Mouse (Mus musculus): ENCODE measurements around the gene Il10rb. TPM values are rescaled to one million over a fixed set of nuclear protein-coding genes. Genes with fewer than 3 reads are reported as not detected.

Il10rb gene
- polyA plus RNA-seq, 1 experiment from 2014 or later = 6.9 TPM

DNA sequence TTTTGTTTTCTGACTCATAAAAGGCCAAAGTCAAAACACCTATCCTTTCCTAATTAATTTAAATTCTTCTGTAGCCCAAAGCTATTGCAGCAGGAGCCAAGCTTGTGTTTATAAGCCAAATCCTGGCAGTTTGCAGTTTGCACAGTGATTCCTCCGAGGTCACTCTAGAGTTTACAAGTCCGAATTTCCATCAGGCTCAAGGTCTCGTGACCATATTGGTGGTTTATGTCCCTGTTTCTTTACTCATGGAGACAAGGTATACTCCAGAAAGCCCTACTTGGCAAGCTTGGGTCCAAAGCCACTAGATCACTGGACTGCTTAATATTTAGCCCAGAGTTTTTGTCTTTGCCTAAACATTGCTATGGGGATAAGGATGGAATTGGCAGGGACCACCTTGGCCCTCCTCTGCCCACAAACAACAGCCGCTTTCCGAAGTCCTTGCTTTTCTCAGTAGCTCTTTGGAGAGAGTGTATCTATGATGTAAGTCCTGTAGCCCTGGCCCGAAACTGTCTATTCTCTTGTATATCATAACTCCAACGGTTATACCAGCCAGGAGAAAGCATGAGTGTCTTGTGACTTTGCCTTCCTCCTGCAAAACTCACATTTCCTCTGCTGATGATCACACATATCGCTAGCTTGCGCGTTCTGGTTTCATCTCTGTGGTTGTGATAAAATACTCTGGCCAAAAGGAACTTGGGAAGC, 19.4 kb upstream of the Il10rb start:
- Histone ChIP-seq H3K36me3 (peaks cover 50% of the 10 kb centered on the region), H3K27ac (replicated peaks) (no peak overlapping the region), H3K27me3 (ENCODE audit: low read depth, poor library complexity, severe bottlenecking) (no peaks in the 10 kb centered on the region), H3K4me1 (peaks cover 2% of the 10 kb centered on the region; the same call in 1 of the 2 replicates), H3K4me3 (no peak overlapping the region), H3K9me3 (replicated peaks) (no peaks in the 10 kb centered on the region; the same call in 1 of the 2 replicates)
- no peak for DNase-seq (ENCODE audit: low spot score)
- WGBS = 93% methylated on average over 10 of the region's 10 CpGs

DNA sequence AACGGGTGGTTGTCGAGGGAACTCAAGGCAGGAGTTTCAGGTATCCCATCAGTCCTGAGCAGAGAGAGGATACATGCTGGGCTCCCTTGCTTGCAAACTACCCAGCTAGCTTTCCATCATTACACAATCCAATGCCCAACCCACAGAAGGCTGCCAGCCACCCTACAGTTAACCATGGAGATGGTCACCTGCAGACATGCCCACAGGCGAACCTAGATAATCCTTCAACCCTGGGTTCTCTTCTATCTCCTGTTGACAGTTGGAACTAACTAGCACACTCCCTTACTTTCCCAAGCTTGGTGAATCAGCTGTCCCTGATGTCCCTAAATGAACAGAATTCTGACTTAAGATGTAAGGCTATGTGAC, 18.9 kb upstream of the Il10rb start:
- DNase-seq (ENCODE audit: low spot score) = no peak
- H3K27me3 ChIP-seq (ENCODE audit: low read depth, poor library complexity, severe bottlenecking) = no peaks in the 10 kb centered on the region
- H3K27ac ChIP-seq (replicated peaks) = no peak overlapping the region
- H3K36me3 ChIP-seq = peaks cover 55% of the 10 kb centered on the region
- no peak overlapping the region for H3K4me3 ChIP-seq
- H3K4me1 ChIP-seq = peaks cover 2% of the 10 kb centered on the region; the same call in 1 of the 2 replicates
- 92% methylated on average over 3 of the region's 3 CpGs for WGBS
- no peaks in the 10 kb centered on the region; the same call in 1 of the 2 replicates for H3K9me3 ChIP-seq (replicated peaks)

DNA sequence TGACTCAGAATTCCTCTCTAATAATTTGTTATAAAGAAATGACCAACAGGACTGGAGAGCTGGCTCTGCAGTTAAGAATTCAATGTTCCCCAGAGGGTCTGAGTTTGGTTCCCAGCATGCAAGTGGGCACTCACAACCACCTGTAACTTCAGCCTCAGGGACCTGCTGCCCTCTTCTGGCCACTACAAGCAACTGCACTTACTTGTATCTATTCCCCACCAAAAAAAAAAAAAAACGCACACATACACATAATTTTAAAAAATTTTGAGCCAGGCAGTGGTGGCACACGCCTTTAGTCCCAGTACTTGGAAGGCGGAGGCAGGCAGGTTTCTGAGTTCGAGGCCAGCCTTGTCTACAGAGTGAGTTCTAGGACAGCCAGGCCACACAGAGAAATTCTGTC, 15.9 kb upstream of the Il10rb start:
- DNase-seq (ENCODE audit: low spot score) = no peak
- Histone ChIP-seq H3K36me3 (peaks cover 67% of the 10 kb centered on the region), H3K9me3 (replicated peaks) (no peaks in the 10 kb centered on the region; the same call in 1 of the 2 replicates), H3K27me3 (ENCODE audit: low read depth, poor library complexity, severe bottlenecking) (no peaks in the 10 kb centered on the region), H3K27ac (replicated peaks) (no peak overlapping the region), H3K4me1 (peaks cover under 1% of the 10 kb centered on the region; the same call in 1 of the 2 replicates), H3K4me3 (no peak overlapping the region)
- WGBS = 85% methylated on average over 4 of the region's 4 CpGs

DNA sequence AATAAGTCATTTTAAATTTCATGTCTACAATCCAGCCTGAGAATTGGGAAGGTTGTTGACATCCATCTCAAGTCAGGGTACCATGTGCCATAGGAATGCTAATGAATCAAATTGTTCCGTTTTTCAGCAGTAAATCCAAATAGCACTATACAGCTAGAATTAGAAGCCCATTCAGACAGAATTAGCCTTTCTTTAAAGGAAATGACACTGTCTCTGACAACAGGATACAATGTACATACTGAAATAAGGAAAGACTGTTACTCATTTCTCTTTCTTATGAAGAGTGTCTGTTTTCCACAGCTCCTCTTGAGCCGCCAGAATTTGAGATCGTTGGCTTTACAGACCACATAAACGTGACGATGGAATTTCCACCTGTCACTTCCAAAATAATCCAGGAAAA, 14.5 kb upstream of the Il10rb start, which contains the start of gene Gm21970:
Gene Gm21970, plus strand, starts transcription at position 301 of the 400 bp plus-strand sequence.
- Histone ChIP-seq H3K4me1 (peaks cover 5% of the 10 kb centered on the region; the same call in 1 of the 2 replicates), H3K27ac (replicated peaks) (no peak within 1 kb of the TSS), H3K27me3 (ENCODE audit: low read depth, poor library complexity, severe bottlenecking) (no peaks in the 10 kb centered on the region), H3K36me3 (peaks cover 78% of the 10 kb centered on the region), H3K9me3 (replicated peaks) (no peaks in the 10 kb centered on the region; the same call in 1 of the 2 replicates), H3K4me3 (no peak within 1 kb of the TSS)
- WGBS = 88% methylated on average over 5 of the region's 5 CpGs
- no peak for DNase-seq (ENCODE audit: low spot score)

DNA sequence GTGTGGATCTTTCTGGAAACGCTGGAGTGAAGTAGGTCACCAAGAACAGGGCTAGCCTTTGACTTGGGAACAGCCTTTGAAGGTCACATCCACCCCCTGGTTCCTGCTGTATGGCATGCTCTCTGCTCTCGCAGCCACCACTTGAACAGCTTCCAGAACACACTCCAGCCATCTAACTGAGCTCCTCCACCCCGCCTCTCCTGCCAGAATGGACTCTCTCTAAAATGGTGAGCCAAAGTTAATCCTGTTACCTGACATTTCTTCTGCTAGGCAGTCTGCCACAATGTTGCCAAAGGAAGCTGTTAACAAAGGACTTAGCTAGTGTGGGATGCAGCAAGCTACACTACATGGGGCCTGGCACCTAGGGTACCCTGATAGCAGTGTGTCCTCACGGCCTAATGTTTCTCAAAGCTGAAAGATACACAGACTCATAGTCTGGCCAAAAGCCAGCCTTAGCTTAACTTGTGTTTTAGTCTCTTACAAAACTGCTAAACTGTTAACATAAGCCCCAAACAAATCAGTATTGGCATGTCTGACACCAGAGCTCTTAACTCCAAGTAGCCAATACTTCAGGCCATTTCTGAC, 11.0 kb upstream of the Il10rb start:
- Histone ChIP-seq H3K36me3 (peaks cover 46% of the 10 kb centered on the region), H3K4me1 (peaks cover 8% of the 10 kb centered on the region; the same call in 1 of the 2 replicates), H3K9me3 (replicated peaks) (no peaks in the 10 kb centered on the region), H3K27ac (replicated peaks) (no peak overlapping the region), H3K4me3 (no peak overlapping the region), H3K27me3 (ENCODE audit: low read depth, poor library complexity, severe bottlenecking) (no peaks in the 10 kb centered on the region)
- no peak for DNase-seq (ENCODE audit: low spot score)
- WGBS = 83% methylated on average over 4 of the region's 4 CpGs

DNA sequence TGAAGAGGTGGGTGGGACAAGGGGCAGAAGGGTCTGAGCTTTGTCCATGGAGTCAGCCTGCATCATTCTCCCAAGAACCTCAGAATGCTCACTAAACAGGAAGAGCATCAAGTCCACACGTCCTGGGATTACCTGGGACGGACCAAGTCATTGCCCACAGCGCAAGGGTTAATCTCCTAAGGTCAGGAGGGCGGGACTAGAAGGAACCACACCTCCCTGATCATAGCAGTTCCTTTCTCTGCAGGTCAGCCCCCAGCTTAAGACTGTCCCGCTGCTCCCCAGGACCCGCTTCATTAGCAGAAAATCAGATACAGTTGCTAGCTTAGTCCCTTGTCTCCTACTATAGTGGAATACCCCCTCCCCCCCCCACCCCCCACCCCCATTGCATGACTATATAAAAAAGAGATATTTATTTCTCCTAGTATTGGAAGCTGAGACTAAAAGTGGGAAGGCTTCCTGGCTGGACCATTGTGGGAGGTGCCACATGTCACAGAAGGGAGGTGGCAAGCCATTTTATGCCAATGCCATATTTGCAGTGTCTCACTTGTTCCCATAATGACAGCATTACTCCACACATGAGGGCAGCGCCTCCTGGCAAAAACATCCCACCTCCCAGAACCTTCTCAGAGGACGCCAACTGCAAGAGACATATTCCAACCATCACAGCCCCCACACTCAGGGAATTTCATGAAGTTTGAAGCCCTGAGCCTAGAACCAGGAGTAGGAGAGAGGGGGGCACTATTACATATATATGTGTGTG, 10.2 kb upstream of the Il10rb start:
- Histone ChIP-seq H3K36me3 (peaks cover 43% of the 10 kb centered on the region), H3K4me3 (no peak overlapping the region), H3K9me3 (replicated peaks) (no peaks in the 10 kb centered on the region), H3K27ac (replicated peaks) (no peak overlapping the region), H3K4me1 (peaks cover 8% of the 10 kb centered on the region; the same call in 1 of the 2 replicates), H3K27me3 (ENCODE audit: low read depth, poor library complexity, severe bottlenecking) (no peaks in the 10 kb centered on the region)
- DNase-seq (ENCODE audit: low spot score) = no peak
- 43% methylated on average over 8 of the region's 8 CpGs for WGBS

DNA sequence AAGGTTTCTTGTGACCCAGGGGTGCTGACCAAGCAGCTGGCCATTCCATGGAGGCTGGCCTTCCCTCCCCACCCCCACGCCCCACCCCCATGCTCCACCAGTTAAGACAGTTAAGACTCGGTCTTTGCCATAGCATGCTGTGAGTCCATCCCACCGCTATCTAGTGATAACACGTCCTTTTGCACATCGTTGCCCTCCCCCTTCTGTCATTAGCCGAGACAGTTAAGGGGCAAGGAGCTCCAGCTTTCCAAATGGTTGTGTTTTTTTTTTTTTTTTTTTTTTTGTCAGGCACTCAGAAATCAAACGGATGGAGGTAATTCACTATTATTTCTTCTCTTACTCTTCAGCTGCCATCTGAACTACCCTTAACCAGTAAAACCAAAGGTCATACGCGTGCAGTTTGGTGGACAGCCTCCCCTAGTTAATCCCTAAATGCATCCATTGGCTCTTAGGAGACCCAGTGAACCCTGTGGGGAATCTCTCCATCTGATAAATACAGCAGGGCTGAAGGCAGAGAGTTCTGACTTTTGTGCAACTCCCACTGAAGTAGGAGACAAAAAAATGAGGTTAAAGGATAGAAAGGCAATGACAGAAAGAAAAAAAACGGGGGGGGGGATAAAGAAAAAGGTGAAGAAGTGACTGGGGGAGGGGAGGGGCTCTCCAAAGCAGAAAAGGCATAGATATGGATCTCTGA, 9.0 kb upstream of the Il10rb start:
- peaks cover 39% of the 10 kb centered on the region for H3K36me3 ChIP-seq

DNA sequence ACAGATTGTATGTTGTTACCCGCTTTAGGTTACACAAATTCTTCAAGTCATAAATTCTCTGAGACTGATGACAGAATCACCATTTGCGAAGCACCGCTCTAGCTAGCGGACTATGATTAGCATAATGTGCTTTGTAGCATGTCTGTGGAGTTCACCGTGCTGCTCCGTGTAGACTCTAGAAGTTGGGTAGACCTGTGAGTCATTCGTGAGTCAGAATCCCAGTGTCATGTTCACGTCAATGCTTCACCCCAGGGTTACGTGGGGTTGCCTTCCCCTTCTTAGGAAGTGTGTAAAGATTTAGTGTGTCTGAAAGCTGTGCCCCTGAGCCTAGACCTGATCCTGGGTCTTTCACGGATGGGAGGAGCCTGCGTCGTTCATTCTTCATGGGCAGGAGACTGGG, 7.9 kb upstream of the Il10rb start:
- peaks cover 31% of the 10 kb centered on the region for H3K36me3 ChIP-seq
- no peak overlapping the region for H3K4me3 ChIP-seq
- 93% methylated on average over 12 of the region's 12 CpGs for WGBS
- H3K4me1 ChIP-seq = peaks cover 8% of the 10 kb centered on the region; the same call in 1 of the 2 replicates
- no peak overlapping the region for H3K27ac ChIP-seq (replicated peaks)
- no peaks in the 10 kb centered on the region for H3K9me3 ChIP-seq (replicated peaks)
- H3K27me3 ChIP-seq (ENCODE audit: low read depth, poor library complexity, severe bottlenecking) = no peaks in the 10 kb centered on the region
- DNase-seq (ENCODE audit: low spot score) = no peak

More for the DNA sequence above, 9.0 kb upstream of the Il10rb start:
- Histone ChIP-seq H3K27ac (replicated peaks) (no peak overlapping the region), H3K9me3 (replicated peaks) (no peaks in the 10 kb centered on the region), H3K27me3 (ENCODE audit: low read depth, poor library complexity, severe bottlenecking) (no peaks in the 10 kb centered on the region), H3K4me3 (no peak overlapping the region), H3K4me1 (peaks cover 8% of the 10 kb centered on the region; the same call in 1 of the 2 replicates)
- WGBS = 64% methylated on average over 10 of the region's 10 CpGs
- no peak for DNase-seq (ENCODE audit: low spot score)

DNA sequence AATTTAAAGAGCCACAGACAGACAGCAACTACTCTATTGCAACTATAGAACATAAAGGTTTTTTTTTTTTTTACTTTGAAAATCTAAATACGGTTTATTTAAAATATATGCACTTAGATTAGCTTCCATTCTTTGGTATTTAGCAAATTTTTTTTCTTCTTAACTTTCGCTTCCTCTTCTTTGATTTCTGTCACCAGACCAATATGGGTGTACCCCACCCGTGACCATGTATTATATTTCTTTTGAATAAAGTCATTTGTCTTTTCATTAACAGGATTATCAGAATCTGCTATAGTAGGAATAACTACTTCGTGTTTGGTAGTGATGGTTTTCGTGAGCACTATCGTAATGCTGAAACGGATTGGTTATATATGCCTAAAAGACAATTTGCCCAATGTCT, 7.0 kb upstream of the Il10rb start:
- no peaks in the 10 kb centered on the region for H3K9me3 ChIP-seq (replicated peaks)
- no peak overlapping the region for H3K4me3 ChIP-seq
- 93% methylated on average over 7 of the region's 7 CpGs for WGBS
- H3K27ac ChIP-seq (replicated peaks) = no peak overlapping the region
- no peak for DNase-seq (ENCODE audit: low spot score)
- H3K27me3 ChIP-seq (ENCODE audit: low read depth, poor library complexity, severe bottlenecking) = no peaks in the 10 kb centered on the region
- peaks cover 32% of the 10 kb centered on the region for H3K36me3 ChIP-seq
- H3K4me1 ChIP-seq = peaks cover 8% of the 10 kb centered on the region; the same call in 1 of the 2 replicates

DNA sequence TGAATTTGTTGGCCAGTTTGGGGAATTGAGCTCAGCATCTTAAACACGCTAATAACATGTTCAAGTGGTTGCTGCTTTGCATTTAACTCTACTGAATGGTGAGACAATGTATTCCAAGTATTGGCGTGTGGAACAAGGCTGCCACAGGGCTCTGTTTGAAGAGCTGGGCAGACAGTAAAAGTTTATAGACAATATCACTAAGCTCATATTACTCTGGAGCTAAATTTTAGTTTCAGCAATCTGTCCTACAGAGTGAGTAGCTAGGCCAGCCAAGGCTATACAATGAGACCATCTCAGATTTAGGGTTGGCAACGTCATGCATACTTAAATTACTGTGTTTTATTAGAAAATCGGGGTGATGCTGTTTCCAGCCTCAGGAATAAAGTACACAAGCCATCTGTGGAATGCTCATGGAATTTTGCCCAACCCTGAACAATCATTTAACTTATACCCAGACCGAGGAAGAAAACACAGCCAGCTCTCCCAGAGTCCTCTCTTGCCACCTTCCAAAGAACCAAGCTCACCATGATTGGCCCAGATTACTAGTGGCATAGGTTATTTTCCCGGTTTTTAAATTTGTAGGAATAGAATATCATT, 4.3 kb upstream of the Il10rb start:
- no peak overlapping the region for H3K27ac ChIP-seq (replicated peaks)
- 91% methylated on average over 6 of the region's 6 CpGs for WGBS
- DNase-seq (ENCODE audit: low spot score) = no peak
- no peaks in the 10 kb centered on the region for H3K9me3 ChIP-seq (replicated peaks)
- H3K36me3 ChIP-seq = peaks cover 18% of the 10 kb centered on the region
- H3K4me3 ChIP-seq = no peak overlapping the region
- H3K27me3 ChIP-seq (ENCODE audit: low read depth, poor library complexity, severe bottlenecking) = peaks cover 16% of the 10 kb centered on the region; the same call in 1 of the 2 replicates
- peaks cover 20% of the 10 kb centered on the region for H3K4me1 ChIP-seq

DNA sequence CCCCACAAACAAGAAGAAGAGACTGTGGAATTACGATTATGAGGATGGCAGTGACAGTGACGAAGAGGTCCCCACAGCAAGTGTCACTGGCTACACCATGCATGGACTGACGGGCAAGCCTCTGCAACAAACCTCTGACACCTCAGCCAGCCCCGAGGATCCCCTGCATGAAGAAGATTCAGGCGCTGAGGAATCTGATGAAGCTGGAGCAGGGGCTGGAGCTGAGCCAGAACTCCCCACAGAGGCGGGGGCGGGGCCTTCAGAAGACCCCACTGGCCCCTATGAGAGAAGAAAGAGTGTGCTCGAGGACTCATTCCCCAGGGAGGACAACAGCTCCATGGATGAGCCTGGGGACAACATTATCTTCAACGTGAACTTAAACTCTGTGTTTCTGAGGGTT, 2.2 kb upstream of the Il10rb start:
- Histone ChIP-seq H3K4me3 (no peak overlapping the region), H3K27me3 (ENCODE audit: low read depth, poor library complexity, severe bottlenecking) (peaks cover 21% of the 10 kb centered on the region; the same call in 1 of the 2 replicates), H3K27ac (replicated peaks) (no peak overlapping the region), H3K9me3 (replicated peaks) (no peaks in the 10 kb centered on the region), H3K36me3 (peaks cover 18% of the 10 kb centered on the region), H3K4me1 (peaks cover 21% of the 10 kb centered on the region)
- DNase-seq (ENCODE audit: low spot score) = no peak
- WGBS = 89% methylated on average over 9 of the region's 9 CpGs

DNA sequence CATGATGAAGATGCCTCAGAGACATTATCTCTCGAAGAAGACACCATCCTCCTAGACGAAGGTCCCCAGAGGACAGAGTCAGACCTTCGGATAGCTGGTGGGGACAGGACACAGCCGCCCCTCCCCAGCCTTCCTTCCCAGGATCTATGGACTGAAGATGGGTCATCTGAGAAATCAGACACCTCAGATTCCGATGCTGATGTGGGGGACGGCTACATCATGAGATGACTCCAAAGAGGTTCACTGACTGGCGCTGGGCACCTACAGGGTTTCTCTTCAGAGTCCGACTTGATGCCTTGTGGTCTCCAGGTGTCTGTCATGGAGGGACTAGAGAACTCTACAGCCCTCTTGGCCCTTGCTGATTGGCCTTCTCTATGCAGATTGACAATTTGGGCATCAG, 1.8 kb upstream of the Il10rb start:
- Histone ChIP-seq H3K27me3 (ENCODE audit: low read depth, poor library complexity, severe bottlenecking) (peaks cover 21% of the 10 kb centered on the region; the same call in 1 of the 2 replicates), H3K27ac (replicated peaks) (no peak overlapping the region), H3K4me3 (no peak overlapping the region), H3K9me3 (replicated peaks) (no peaks in the 10 kb centered on the region), H3K36me3 (peaks cover 18% of the 10 kb centered on the region), H3K4me1 (peaks cover 21% of the 10 kb centered on the region)
- WGBS = 94% methylated on average over 8 of the region's 8 CpGs
- DNase-seq (ENCODE audit: low spot score) = no peak

Data from midbrain, embryonic 10.5 days (tissue).